Mouse (Mus musculus) erythroblast, embryonic 14.5 days (primary cell): Measurements from ENCODE around the gene Tpd52l1.

Experiments used
- GATA1 ChIP-seq: IDR thresholded peaks from 2 replicates; pipeline ENCODE4 v1.6.1; 2012; ENCODE audit warnings: low read length, inconsistent platforms, mixed read lengths
- TAL1 ChIP-seq: IDR thresholded peaks from 3 replicates; pipeline ENCODE4 v1.6.1; 2012; ENCODE audit warnings: low read length, inconsistent platforms, mixed read lengths

- TF ChIP-seq GATA1 (no peak), TAL1 (no peak)
Observed at GRCm38 (mm10) chr10:31330286-31330962, 115.3 kb downstream of the Tpd52l1 start.
